Mouse (Mus musculus): ENCODE data around the gene 4930432M17Rik.
A peak's percentile ranks its signal among the peaks of the same experiment; 100 is the strongest.

4930432M17Rik gene

DNA sequence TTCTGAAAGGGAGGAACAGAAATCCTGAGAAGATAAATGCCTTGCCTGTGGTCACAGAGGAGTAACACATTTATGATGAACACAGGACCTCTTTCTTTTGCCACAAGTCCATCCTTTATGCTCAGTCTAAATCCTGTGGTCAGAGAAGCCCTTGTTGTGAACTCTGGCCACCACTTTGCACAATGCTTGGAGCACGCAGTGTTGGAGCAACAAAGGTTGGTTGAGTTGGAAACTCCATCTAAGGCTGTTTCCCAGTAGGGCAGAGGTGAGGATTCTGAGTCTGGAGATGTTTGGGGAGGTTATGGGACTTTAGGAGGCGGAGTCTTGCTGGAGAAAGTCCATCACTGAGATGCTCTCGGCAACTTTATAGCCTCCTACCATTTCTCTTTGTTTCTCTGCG lies 36.5 kb downstream of the 4930432M17Rik start:
- no peak for DNase-seq (ENCODE audit: low read depth, low spot score)

GRCm38 (mm10) chr3:121710894-121711531 lies 40.5 kb downstream of the 4930432M17Rik start:
- no peak for DNase-seq (ENCODE audit: low read depth, low spot score)

DNA sequence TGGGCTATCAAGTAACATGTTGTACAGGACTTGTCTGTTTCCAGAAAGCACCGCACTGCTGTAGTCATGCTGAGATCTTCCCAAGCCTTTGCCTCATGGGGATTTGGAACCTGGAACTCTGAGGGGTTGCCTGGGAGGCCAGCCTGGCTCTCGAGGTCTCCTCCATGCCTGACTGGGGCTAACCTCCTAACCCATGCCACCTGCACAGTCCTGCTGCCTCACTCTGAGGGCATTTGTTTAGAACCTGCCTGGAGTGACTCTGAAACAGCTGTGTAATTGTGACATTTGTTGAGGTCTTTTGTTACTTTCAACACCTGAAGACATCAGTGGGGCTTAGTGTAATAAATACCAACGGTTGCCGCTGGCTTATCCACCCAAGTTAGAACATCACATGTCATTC lies 41.7 kb downstream of the 4930432M17Rik start:
- DNase-seq (ENCODE audit: low read depth, low spot score), result no peak

GRCm38 (mm10) chr3:121713151-121713701 lies 42.7 kb downstream of the 4930432M17Rik start:
- DNase-seq (ENCODE audit: low read depth, low spot score), result no peak

DNA sequence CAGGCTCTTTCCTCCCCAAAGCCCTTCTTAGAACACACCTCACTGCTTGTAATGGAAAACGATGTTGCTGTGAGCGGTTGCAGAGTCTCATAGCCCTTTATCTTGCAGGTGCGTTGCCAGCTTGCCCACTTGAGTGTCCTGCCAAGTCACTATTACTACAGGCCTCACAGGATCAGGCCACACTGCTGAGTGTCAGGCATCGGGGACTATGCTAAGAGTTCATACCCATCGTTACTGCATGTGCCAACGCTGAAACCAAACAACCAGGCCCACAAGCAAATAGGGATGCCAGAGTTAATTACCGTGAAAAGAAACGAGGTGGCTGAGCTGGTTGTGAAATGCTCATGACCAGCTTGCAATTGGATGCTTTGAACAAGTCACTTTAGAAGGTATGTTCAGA lies 43.3 kb downstream of the 4930432M17Rik start:
- DNase-seq (ENCODE audit: low read depth, low spot score), result no peak

GRCm38 (mm10) chr3:121714461-121714860 lies 43.9 kb downstream of the 4930432M17Rik start:
- DNase-seq (ENCODE audit: low read depth, low spot score), result no peak

GRCm38 (mm10) chr3:121715336-121715735 lies 44.8 kb downstream of the 4930432M17Rik start:
- DNase-seq (ENCODE audit: low read depth, low spot score), result no peak

DNA sequence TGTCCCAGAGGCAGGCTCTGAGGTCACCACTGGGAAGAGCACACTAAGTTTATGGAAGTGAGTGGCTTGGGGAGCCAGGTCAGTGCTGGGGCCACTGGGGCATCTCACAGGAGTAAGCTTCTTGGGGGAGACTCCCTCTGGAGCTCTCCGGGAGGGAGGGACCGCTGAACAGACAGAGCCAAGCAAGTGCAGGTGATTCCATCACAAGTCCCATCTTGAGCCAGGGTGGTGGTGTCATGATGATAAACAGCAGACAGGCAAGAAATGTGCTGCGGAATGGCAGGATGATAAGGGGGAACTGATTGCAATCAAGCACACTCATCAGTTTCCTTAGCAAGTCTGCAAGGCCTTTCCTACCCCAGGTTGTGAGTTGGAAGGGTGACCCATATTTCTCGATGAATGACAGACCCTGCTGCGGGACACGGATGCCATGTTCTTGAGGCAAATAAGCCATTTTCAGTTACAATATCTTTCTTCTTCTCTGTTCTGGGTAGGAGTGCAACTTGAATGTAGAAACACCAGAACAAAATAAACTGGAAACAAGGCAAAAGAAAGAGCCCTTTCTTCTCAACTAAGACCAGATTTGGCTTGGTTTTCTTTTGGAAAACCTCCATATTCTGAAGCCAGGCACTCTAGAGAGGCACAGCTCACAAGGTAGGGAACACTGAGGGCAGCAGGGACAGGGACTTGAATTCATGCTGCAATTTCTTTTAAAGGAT lies 45.3 kb downstream of the 4930432M17Rik start:
- no peak for DNase-seq (ENCODE audit: low read depth, low spot score)

DNA sequence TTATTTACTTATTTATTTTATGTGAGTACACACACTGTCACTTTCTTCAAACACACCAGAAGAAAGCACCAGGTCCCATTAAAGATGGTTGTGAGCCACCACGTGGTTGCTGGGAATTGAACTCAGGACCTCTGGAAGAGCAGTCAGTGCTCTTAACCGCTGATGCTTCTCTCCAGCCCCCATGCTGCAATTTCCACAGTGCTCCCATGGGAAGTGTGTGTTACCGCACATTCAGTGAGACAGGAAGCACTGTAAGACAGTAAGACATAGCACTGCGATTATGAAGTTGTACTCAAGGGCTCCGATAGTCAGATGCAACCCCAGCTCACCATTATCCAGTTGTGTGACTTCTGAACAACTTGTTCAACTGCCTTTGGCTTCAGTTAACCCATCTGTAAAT lies 45.9 kb downstream of the 4930432M17Rik start:
- DNase-seq (ENCODE audit: low read depth, low spot score), result no peak

DNA sequence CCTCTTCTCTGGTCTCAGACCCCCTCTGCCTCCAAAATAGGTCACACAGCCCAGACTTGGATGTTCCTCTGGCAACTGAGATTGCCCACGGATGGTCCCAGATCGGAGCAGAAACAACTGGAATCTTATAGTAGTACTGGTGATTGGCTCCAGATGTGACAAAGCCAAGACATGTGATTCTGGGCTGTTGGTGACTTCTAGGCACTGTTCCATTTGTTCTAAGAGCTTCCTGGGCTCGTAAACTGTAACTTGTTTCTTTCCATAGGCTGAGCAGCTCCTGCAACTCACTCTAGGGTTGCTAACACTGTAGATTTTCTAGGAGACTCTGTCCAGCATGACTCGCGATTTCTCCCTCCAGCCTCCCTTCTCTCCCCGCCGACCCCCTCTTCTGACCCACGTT lies 48.1 kb downstream of the 4930432M17Rik start:
- no peak for DNase-seq (ENCODE audit: low read depth, low spot score)

GRCm38 (mm10) chr3:121719701-121720100 lies 49.1 kb downstream of the 4930432M17Rik start:
- no peak for DNase-seq (ENCODE audit: low read depth, low spot score)

DNA sequence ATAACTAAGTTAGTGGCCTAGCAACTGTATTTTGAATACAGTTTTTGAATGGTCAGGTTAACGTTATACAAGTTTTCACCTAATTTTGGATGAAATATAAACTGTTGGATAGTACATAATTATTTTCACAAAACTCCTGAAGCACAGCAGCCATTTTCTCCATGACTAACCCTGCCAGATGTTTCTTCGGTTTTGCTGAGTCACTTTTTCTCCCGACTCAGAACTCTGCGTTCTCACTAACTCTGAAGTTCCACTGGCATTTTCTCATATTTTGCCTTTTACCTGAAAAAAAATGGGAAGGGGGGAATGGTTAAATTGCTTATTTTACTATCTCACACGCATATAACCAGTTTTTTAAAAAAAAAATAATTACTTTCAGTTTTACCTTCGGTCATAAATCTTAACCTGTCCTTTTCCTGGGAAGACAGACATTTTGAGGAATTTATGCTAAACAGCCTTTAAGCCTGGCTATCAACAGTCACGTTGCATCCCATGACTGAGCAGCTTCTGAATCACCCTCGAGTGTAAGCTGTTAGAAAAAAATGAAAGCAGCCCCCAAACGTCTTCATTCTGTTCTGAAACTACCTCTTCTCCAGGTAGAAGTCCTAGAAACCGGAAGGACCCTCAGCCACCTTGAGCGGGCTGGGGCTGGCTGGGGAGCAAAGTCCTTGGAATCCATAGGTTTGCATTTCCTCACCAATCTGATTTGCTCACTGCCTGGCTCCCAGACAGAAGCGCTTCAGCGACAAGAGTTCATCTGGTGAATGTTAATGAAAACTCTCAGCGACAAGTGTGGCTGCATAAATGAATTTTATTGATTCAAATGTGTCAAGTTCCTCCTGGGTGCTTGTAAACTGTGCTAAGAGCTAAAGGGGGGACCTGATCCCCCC lies 50.5 kb downstream of the 4930432M17Rik start:
- no peak for DNase-seq (ENCODE audit: low read depth, low spot score)

GRCm38 (mm10) chr3:121721691-121722070 lies 51.1 kb downstream of the 4930432M17Rik start:
- DNase-seq (ENCODE audit: low read depth, low spot score), result no peak

GRCm38 (mm10) chr3:121722971-121723844 lies 52.6 kb downstream of the 4930432M17Rik start, which contains the start of gene F3:
Gene F3 (plus strand): TSS chr3:121723537.
- DNase-seq (ENCODE audit: low read depth, low spot score), result peak; percentile 78

DNA sequence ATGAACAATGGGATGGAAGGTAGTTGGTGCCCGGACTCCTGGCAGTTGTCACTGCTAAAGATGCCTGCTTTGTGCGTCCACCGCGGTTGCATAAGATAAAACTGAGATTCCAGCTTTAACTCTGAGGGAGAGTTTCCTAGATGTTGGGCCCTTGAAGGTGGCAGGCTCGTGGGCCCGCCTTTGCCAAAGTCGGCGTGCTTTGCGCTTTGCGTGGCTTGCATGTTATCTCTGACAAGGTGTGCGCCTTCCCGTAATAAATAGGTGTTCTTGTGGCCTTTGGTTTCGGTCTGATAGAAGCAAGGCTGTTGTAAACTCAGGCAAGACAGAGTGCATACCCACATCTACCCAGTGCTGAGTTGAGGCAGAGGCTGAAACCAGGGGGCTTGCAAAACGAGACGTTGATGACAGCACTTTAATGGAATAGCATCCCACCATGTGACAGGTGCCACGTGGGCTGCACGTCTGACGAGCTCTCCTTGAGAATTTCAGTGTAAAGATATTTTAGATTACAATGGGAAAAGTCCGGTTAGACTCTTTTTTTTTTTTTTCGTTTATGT lies 53.5 kb downstream of the 4930432M17Rik start:
- DNase-seq (ENCODE audit: low read depth, low spot score), result no peak

DNA sequence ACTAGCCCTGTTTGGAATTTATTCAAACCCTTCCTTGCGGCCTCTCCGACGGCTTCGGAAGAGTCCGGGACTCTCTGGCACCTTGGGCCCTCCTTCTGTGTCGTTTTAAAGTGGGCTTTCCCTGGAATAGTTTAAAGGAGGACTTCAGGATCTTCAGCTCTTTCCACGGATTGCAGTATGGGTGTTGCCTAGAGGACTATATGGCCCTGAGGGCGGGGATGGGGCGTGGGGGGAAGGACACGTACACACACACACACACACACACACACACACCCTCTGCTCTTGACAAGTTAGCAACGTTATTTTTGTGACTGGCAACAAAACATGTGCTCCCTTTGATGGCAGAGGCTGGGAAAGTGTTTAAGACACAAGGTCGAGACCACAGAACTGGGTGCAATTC lies 54.0 kb downstream of the 4930432M17Rik start:
- no peak for DNase-seq (ENCODE audit: low read depth, low spot score)

- no peak for DNase-seq (ENCODE audit: low read depth, low spot score)
These were observed 55.1 kb downstream of the 4930432M17Rik start for GRCm38 (mm10) chr3:121725651-121726050.

DNA sequence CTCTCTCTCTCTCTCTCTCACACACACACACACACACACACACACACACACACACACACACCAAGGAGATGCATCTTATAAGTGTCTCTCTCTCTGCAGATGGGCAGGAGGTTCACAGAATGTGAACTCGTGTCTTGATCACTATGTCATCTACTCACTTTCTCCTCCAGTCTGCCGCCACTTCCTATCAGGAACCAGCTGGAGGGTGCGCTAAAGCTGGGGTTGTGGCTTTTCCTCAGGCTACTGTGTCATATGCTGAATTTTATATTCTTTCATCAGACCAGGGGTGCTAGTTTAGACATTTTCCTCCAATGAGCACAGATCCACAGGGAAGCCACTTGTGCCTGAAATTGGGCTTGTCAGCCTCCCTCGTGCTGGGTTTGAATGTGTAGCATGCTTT lies 59.1 kb downstream of the 4930432M17Rik start:
- no peak for DNase-seq (ENCODE audit: low read depth, low spot score)

Measured in forelimb bud, embryonic 11.5 days (tissue).